Mouse (Mus musculus): ENCODE data around the gene Hspg2. TPM values are rescaled to one million over a fixed set of nuclear protein-coding genes. Genes with fewer than 3 reads are reported as not detected.

The Hspg2 gene
- polyA plus RNA-seq, 1 experiment from 2014 or later: 15.3 TPM

GRCm38 (mm10) chr4:137476761-137477237, 8.2 kb downstream of the Hspg2 start:
- H3K4me3 ChIP-seq: peak overlapping the region; percentile 14
- WGBS: 27% methylated on average over 17 of the region's 17 CpGs
- peak overlapping the region; percentile 67 for H3K27ac ChIP-seq (replicated peaks)

GRCm38 (mm10) chr4:137477611-137478010, 9.0 kb downstream of the Hspg2 start:
- Histone ChIP-seq H3K27me3 (ENCODE audit: low read depth, poor library complexity, severe bottlenecking) (peaks cover 12% of the 10 kb centered on the region; the same call in 1 of the 2 replicates), H3K27ac (replicated peaks) (peak overlapping the region; percentile 67), H3K4me3 (no peak overlapping the region), H3K9me3 (replicated peaks) (no peaks in the 10 kb centered on the region), H3K4me1 (peaks cover 92% of the 10 kb centered on the region), H3K36me3 (peaks cover 6% of the 10 kb centered on the region; the same call in 1 of the 2 replicates)
- no peak for DNase-seq (ENCODE audit: low spot score)
- WGBS: 59% methylated on average over 6 of the region's 6 CpGs

More at GRCm38 (mm10) chr4:137476761-137477237, 8.2 kb downstream of the Hspg2 start:
- H3K4me1 ChIP-seq: peaks cover 85% of the 10 kb centered on the region
- H3K36me3 ChIP-seq: peaks cover 6% of the 10 kb centered on the region; the same call in 1 of the 2 replicates
- peaks cover 12% of the 10 kb centered on the region; the same call in 1 of the 2 replicates for H3K27me3 ChIP-seq (ENCODE audit: low read depth, poor library complexity, severe bottlenecking)
- no peak for DNase-seq (ENCODE audit: low spot score)
- no peaks in the 10 kb centered on the region for H3K9me3 ChIP-seq (replicated peaks)

DNA sequence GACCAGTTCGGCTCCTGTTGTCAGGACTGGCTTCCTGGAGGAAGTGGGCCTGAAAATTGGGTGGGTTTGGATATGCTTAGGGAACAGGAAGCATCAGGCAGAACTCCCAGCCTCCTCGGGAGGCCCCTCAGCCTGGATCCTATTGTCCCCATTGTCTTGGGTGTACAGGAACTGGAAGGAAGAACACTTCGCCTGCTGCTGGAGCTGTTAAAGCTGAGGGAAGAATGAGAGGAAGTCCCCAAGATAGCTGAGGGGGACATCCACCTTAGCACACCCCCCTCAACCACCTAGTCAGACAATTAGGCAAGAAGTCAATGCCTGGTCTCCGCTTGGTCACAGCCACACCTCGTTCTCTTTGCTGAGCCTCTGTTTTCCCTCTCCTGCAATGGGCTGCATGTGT, 9.7 kb downstream of the Hspg2 start:
- H3K27me3 ChIP-seq (ENCODE audit: low read depth, poor library complexity, severe bottlenecking): peaks cover 12% of the 10 kb centered on the region; the same call in 1 of the 2 replicates
- H3K4me1 ChIP-seq: peaks cover 88% of the 10 kb centered on the region

DNA sequence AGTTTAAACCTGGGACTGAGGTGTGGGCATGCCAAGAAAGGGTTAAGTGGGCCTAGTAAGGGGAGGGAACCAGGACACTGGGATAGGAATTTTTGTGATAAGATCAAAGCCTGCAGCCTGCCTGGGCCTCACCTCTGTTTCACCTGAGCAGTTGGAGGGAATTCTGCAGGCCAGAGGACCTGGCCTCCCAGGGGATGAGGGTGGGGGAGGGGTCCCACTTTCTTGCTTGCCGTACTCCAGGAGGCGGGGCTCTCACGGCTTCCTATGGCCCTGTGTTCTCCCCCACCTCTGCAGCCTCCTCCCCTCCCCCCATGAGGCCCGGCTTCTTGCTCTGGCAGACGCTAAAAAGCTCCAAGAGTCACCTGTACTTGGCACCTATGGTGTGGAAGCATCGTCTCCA, 11.2 kb downstream of the Hspg2 start:
- no peaks in the 10 kb centered on the region for H3K9me3 ChIP-seq (replicated peaks)
- H3K4me1 ChIP-seq: peaks cover 87% of the 10 kb centered on the region
- DNase-seq (ENCODE audit: low spot score): no peak
- H3K27ac ChIP-seq (replicated peaks): peak overlapping the region; percentile 73
- H3K4me3 ChIP-seq: no peak overlapping the region
- WGBS: 17% methylated on average over 6 of the region's 6 CpGs
- H3K27me3 ChIP-seq (ENCODE audit: low read depth, poor library complexity, severe bottlenecking): peaks cover 12% of the 10 kb centered on the region; the same call in 1 of the 2 replicates
- no peaks in the 10 kb centered on the region for H3K36me3 ChIP-seq

More for the DNA sequence above, 9.7 kb downstream of the Hspg2 start:
- DNase-seq (ENCODE audit: low spot score): no peak
- Histone ChIP-seq H3K4me3 (no peak overlapping the region), H3K9me3 (replicated peaks) (no peaks in the 10 kb centered on the region), H3K27ac (replicated peaks) (peak overlapping the region; percentile 46), H3K36me3 (peaks cover 6% of the 10 kb centered on the region; the same call in 1 of the 2 replicates)
- 74% methylated on average over 5 of the region's 5 CpGs for WGBS

GRCm38 (mm10) chr4:137480191-137480992, 11.8 kb downstream of the Hspg2 start:
- no peaks in the 10 kb centered on the region for H3K36me3 ChIP-seq
- DNase-seq (ENCODE audit: low spot score): no peak
- H3K4me1 ChIP-seq: peaks cover 90% of the 10 kb centered on the region
- H3K27me3 ChIP-seq (ENCODE audit: low read depth, poor library complexity, severe bottlenecking): peaks cover 11% of the 10 kb centered on the region; the same call in 1 of the 2 replicates
- WGBS: 14% methylated on average over 19 of the region's 19 CpGs
- H3K9me3 ChIP-seq (replicated peaks): no peaks in the 10 kb centered on the region
- no peak overlapping the region; the same call in 1 of the 2 replicates for H3K4me3 ChIP-seq
- H3K27ac ChIP-seq (replicated peaks): peak overlapping the region; percentile 73

- Histone ChIP-seq H3K36me3 (no peaks in the 10 kb centered on the region), H3K4me3 (no peak overlapping the region), H3K9me3 (replicated peaks) (no peaks in the 10 kb centered on the region), H3K4me1 (peaks cover 90% of the 10 kb centered on the region), H3K27me3 (ENCODE audit: low read depth, poor library complexity, severe bottlenecking) (peaks cover 6% of the 10 kb centered on the region; the same call in 1 of the 2 replicates), H3K27ac (replicated peaks) (peak overlapping the region; percentile 73; the same call in 1 of the 2 replicates)
- 33% methylated on average over 1 of the region's 1 CpGs for WGBS
- no peak for DNase-seq (ENCODE audit: low spot score)
Measured at GRCm38 (mm10) chr4:137480993-137481340, 12.4 kb downstream of the Hspg2 start.

GRCm38 (mm10) chr4:137481381-137482030, 12.9 kb downstream of the Hspg2 start:
- Histone ChIP-seq H3K4me3 (no peak overlapping the region), H3K4me1 (peaks cover 90% of the 10 kb centered on the region), H3K27ac (replicated peaks) (peak overlapping the region; percentile 73), H3K36me3 (no peaks in the 10 kb centered on the region), H3K27me3 (ENCODE audit: low read depth, poor library complexity, severe bottlenecking) (peaks cover 6% of the 10 kb centered on the region; the same call in 1 of the 2 replicates), H3K9me3 (replicated peaks) (no peaks in the 10 kb centered on the region)
- 61% methylated on average over 13 of the region's 13 CpGs for WGBS
- no peak for DNase-seq (ENCODE audit: low spot score)

DNA sequence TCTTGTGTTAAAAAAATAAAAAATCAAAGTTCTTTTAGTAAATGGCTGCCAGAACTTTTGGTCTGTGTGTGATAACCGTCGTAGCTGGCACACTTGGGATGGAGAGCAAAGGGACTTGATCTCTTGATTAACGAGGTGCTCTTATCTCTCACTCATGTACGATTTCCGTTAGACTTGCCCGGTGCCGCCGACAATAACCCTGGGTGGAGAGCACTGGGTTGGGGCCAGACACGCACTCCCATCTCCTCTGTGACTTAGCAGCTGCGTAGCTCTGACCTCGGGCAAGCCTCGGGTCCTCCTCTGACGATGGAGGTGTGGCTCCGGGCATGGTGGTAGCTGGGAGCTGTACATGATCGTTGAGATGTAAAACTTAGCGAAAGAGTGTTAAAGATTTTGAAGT, 15.3 kb downstream of the Hspg2 start:
- WGBS: 86% methylated on average over 16 of the region's 16 CpGs
- Histone ChIP-seq H3K27ac (replicated peaks) (no peak overlapping the region), H3K27me3 (ENCODE audit: low read depth, poor library complexity, severe bottlenecking) (peaks cover 6% of the 10 kb centered on the region; the same call in 1 of the 2 replicates), H3K4me1 (peaks cover 90% of the 10 kb centered on the region), H3K36me3 (no peaks in the 10 kb centered on the region), H3K4me3 (no peak overlapping the region), H3K9me3 (replicated peaks) (no peaks in the 10 kb centered on the region)
- no peak for DNase-seq (ENCODE audit: low spot score)

DNA sequence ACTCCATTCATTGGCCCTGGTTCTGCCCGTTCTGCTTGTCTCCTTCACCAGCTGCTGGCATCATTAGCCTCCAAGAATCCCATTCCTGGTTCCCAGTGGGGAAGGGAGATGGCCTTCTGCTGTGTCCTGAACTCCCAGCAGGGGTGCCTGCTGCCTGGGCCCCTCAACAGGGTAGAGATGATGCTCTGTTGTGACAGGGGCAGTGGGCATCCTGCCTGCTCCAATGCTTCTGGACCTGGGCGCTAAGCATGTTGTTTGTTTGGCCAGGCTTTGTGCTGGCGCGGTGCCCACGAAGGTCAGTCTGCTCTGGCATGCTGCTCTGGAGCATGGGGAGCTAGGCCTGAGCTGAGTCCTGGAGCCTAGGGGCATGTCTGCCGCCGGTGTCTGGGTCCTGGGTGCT, 16.0 kb downstream of the Hspg2 start:
- 83% methylated on average over 7 of the region's 7 CpGs for WGBS
- Histone ChIP-seq H3K4me1 (peaks cover 90% of the 10 kb centered on the region), H3K36me3 (no peaks in the 10 kb centered on the region), H3K27me3 (ENCODE audit: low read depth, poor library complexity, severe bottlenecking) (peaks cover 6% of the 10 kb centered on the region; the same call in 1 of the 2 replicates), H3K27ac (replicated peaks) (0 out of 2 replicates have a peak overlapping the region, but pooled peaks have one; percentile 49), H3K4me3 (no peak overlapping the region), H3K9me3 (replicated peaks) (no peaks in the 10 kb centered on the region)
- no peak for DNase-seq (ENCODE audit: low spot score)

- no peak for DNase-seq (ENCODE audit: low spot score)
- Histone ChIP-seq H3K4me1 (peaks cover 90% of the 10 kb centered on the region), H3K36me3 (no peaks in the 10 kb centered on the region), H3K27ac (replicated peaks) (peak overlapping the region; percentile 79), H3K9me3 (replicated peaks) (no peaks in the 10 kb centered on the region), H3K27me3 (ENCODE audit: low read depth, poor library complexity, severe bottlenecking) (0 out of 2 replicates have a peak, but pooled peaks cover 6% of the 10 kb centered on the region), H3K4me3 (no peak overlapping the region)
- WGBS: 53% methylated on average over 14 of the region's 14 CpGs
Measured at GRCm38 (mm10) chr4:137485258-137485960, 16.8 kb downstream of the Hspg2 start.

DNA sequence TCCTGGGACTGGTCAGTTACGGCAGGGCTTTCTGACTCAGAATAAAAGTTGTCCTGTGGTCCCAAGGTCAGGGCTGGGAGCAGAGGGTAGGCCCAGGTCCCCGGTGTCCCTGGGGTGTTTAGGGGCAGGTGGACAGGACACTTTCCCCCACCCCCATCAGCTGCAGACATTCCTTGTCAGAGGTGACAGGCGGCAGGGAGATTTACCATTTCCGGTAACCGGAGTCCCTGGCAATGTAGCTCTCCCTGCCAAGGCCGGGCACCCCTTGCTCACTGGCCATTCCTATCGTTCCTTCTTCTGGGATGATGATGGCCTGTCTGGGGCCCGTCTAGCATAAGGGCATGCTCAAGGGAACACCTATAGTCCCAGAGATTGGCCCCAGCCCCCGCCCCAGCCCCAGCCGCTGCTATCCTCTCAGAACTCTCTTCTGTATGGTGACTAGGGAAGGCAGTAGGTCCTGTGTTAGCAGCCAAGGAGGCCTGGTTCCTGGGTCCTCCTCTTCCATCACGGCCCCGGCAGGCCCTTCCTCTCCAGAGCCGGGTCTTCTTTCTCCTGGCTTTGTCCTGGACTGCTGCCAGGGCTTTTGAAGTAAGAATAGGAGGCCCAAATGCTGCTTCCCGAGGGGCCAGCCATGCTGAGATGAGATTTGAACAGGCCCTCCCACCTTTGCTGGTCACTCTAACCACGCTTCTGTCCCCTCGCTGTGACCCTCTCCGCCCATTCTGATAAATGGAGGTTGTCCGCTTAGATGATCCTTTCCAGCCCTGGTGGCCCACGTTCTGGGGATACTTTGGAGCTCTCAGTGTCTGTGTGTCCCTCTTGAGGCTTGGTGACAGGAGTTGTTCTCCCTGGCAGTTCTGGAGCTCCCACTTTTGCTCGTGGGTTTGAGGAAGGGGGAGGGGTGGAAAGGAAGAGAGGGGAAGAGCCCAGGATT, 17.8 kb downstream of the Hspg2 start:
- DNase-seq (ENCODE audit: low spot score): no peak
- peak overlapping the region; percentile 79 for H3K27ac ChIP-seq (replicated peaks)
- no peaks in the 10 kb centered on the region for H3K36me3 ChIP-seq
- no peaks in the 10 kb centered on the region for H3K9me3 ChIP-seq (replicated peaks)
- H3K4me1 ChIP-seq: peaks cover 81% of the 10 kb centered on the region
- H3K27me3 ChIP-seq (ENCODE audit: low read depth, poor library complexity, severe bottlenecking): no peaks in the 10 kb centered on the region
- 44% methylated on average over 20 of the region's 20 CpGs for WGBS
- H3K4me3 ChIP-seq: no peak overlapping the region
